Mouse (Mus musculus) MEL (cell line): ENCODE data around the gene Gls2. TPM values are rescaled to one million over a fixed set of nuclear protein-coding genes. Genes with fewer than 3 reads are reported as not detected.

Experiments
- DNase-seq: peaks from one replicate; pipeline ENCODE4 v3.0.0; 2011; ENCODE audit warnings: low read depth, low spot score
- H3K27ac ChIP-seq: 2 replicates; pipeline ENCODE4 v1.5.1; 2012; ENCODE audit warnings: low read depth, mild to moderate bottlenecking, control low read depth, low read length, moderate library complexity; ENCODE audit not compliant: control insufficient read depth
- H3K27me3 ChIP-seq, 2 experiments: fragments of 150-350 bp in 1 of 2; sonication (generic) in 1 of 2; 2 replicates each; pipeline ENCODE4 v1.6.1; 2012; ENCODE audit warnings: low read length in 2 of 2, mild to moderate bottlenecking in 2 of 2, improper control_type of control experiment in 1 of 2, moderate library complexity in 1 of 2; ENCODE audit not compliant: insufficient read depth in 2 of 2, control insufficient read depth in 1 of 2
- H3K36me3 ChIP-seq, 2 experiments: 2 replicates each; pipeline ENCODE4 v1.6.1; 2012 to 2014; ENCODE audit warnings: low read length in 2 of 2, improper control_type of control experiment in 1 of 2, inconsistent platforms in 1 of 2, mild to moderate bottlenecking in 1 of 2; ENCODE audit not compliant: insufficient read depth in 2 of 2, control insufficient read depth in 1 of 2
- H3K4me1 ChIP-seq, 2 experiments: fragments of 150-350 bp in 1 of 2; sonication (generic) in 1 of 2; 2 replicates each; pipeline ENCODE4 v1.6.1; 2012; ENCODE audit warnings: low read length in 2 of 2, improper control_type of control experiment in 1 of 2, mild to moderate bottlenecking in 1 of 2; ENCODE audit not compliant: insufficient read depth in 2 of 2, control insufficient read depth in 1 of 2
- H3K4me3 ChIP-seq, 2 experiments: fragments of 150-350 bp in 1 of 2; sonication (generic) in 1 of 2; 2 replicates each; pipeline ENCODE4 v1.5.1; 2012; ENCODE audit warnings: low read depth in 2 of 2, low read length in 2 of 2, mild to moderate bottlenecking in 2 of 2, moderate library complexity in 2 of 2, control low read depth in 1 of 2, improper control_type of control experiment in 1 of 2; ENCODE audit not compliant: control insufficient read depth in 1 of 2, insufficient read depth in 1 of 2
- H3K79me2 ChIP-seq: 2 replicates; pipeline ENCODE4 v1.6.1; 2012; ENCODE audit warnings: mild to moderate bottlenecking, low read length, moderate library complexity; ENCODE audit not compliant: control insufficient read depth, poor library complexity, insufficient read depth
- H3K9ac ChIP-seq: 2 replicates; pipeline ENCODE4 v1.6.1; 2012; ENCODE audit warnings: low read depth, mild to moderate bottlenecking, control low read depth, low read length, moderate library complexity; ENCODE audit not compliant: control insufficient read depth, poor library complexity, severe bottlenecking
- H3K9me3 ChIP-seq: fragments of 150-350 bp; sonication (generic); replicated peaks from 2 replicates; pipeline ENCODE4 v1.6.1; 2012; ENCODE audit warnings: mild to moderate bottlenecking, low read length, improper control_type of control experiment, moderate library complexity; ENCODE audit not compliant: insufficient read depth
- BHLHE40 ChIP-seq: IDR thresholded peaks from 2 replicates; pipeline ENCODE4 v1.6.1; 2012; ENCODE audit warnings: low read depth, mild to moderate bottlenecking, inconsistent platforms, low read length, improper control_type of control experiment, borderline replicate concordance
- CHD1 ChIP-seq: IDR thresholded peaks from 2 replicates; pipeline ENCODE4 v1.6.1; 2012; ENCODE audit warnings: low read depth, mild to moderate bottlenecking, inconsistent platforms, low read length, improper control_type of control experiment
- CHD2 ChIP-seq: IDR thresholded peaks from 2 replicates; pipeline ENCODE4 v1.6.1; 2011; ENCODE audit warnings: low read length, improper control_type of control experiment
- CTCF ChIP-seq, 3 experiments: IDR thresholded peaks in 2 of 3; conservative IDR thresholded peaks in 1 of 3; 2 replicates each; pipeline ENCODE4 v1.5.1; 2011 to 2012; ENCODE audit warnings: low read length in 3 of 3, low read depth in 2 of 3, mild to moderate bottlenecking in 2 of 3, improper control_type of control experiment in 1 of 3, inconsistent platforms in 1 of 3, mixed read lengths in 1 of 3, moderate library complexity in 1 of 3; ENCODE audit not compliant: control insufficient read depth in 1 of 3, insufficient read depth in 1 of 3, poor library complexity in 1 of 3, severe bottlenecking in 1 of 3
- E2F4 ChIP-seq: IDR thresholded peaks from 2 replicates; pipeline ENCODE4 v1.6.1; 2011; ENCODE audit warnings: low read depth, low read length, improper control_type of control experiment, borderline replicate concordance
- ELF1 ChIP-seq: IDR thresholded peaks from 2 replicates; pipeline ENCODE4 v1.6.1; 2014; ENCODE audit warnings: low read depth, mild to moderate bottlenecking, inconsistent platforms, low read length, improper control_type of control experiment, moderate library complexity
- EP300 ChIP-seq, 2 experiments: IDR thresholded peaks; 2 replicates each; pipeline ENCODE4 v1.6.1; 2011; ENCODE audit warnings: improper control_type of control experiment in 2 of 2, low read length in 2 of 2, low read depth in 1 of 2, mild to moderate bottlenecking in 1 of 2
- GABPA ChIP-seq: IDR thresholded peaks from 2 replicates; pipeline ENCODE4 v1.6.1; 2012; ENCODE audit warnings: low read depth, mild to moderate bottlenecking, inconsistent platforms, low read length, improper control_type of control experiment, moderate library complexity
- GATA1 ChIP-seq: IDR thresholded peaks from 2 replicates; pipeline ENCODE4 v1.6.1; 2011; ENCODE audit warnings: low read depth, low read length, improper control_type of control experiment
- HCFC1 ChIP-seq: IDR thresholded peaks from 2 replicates; pipeline ENCODE4 v1.6.1; 2012; ENCODE audit warnings: low read depth, mild to moderate bottlenecking, inconsistent platforms, low read length, improper control_type of control experiment, moderate library complexity
- JUND ChIP-seq: IDR thresholded peaks from 2 replicates; pipeline ENCODE4 v1.6.1; 2011; ENCODE audit warnings: low read depth, mild to moderate bottlenecking, improper control_type of control experiment, low read length
- KAT2A ChIP-seq: conservative IDR thresholded peaks from 2 replicates; pipeline ENCODE4 v1.6.1; 2012; ENCODE audit warnings: low read depth, low read length, improper control_type of control experiment, inconsistent platforms
- MAFK ChIP-seq: IDR thresholded peaks from 2 replicates; pipeline ENCODE4 v1.6.1; 2011; ENCODE audit warnings: low read depth, mild to moderate bottlenecking, low read length, improper control_type of control experiment, borderline replicate concordance
- MAX ChIP-seq: IDR thresholded peaks from 2 replicates; pipeline ENCODE4 v1.6.1; 2011; ENCODE audit warnings: low read length, improper control_type of control experiment
- MAZ ChIP-seq: IDR thresholded peaks from 2 replicates; pipeline ENCODE4 v1.6.1; 2012; ENCODE audit warnings: low read depth, mild to moderate bottlenecking, inconsistent platforms, low read length, improper control_type of control experiment
- MEF2A ChIP-seq: IDR thresholded peaks from 2 replicates; pipeline ENCODE4 v1.6.1; 2014; ENCODE audit warnings: low read depth, mild to moderate bottlenecking, inconsistent platforms, low read length, improper control_type of control experiment; ENCODE audit not compliant: poor library complexity, insufficient replicate concordance, severe bottlenecking; ENCODE audit errors: extremely low read depth
- MXI1 ChIP-seq: IDR thresholded peaks from 2 replicates; pipeline ENCODE4 v1.6.1; 2011; ENCODE audit warnings: mild to moderate bottlenecking, low read depth, low read length, improper control_type of control experiment
- MYB ChIP-seq: IDR thresholded peaks from 2 replicates; pipeline ENCODE4 v1.6.1; 2011; ENCODE audit warnings: mild to moderate bottlenecking, low read depth, low read length, improper control_type of control experiment
- MYC ChIP-seq: IDR thresholded peaks from 2 replicates; pipeline ENCODE4 v1.6.1; 2011; ENCODE audit warnings: low read depth, mild to moderate bottlenecking, low read length, improper control_type of control experiment, moderate library complexity
- NELFE ChIP-seq: IDR thresholded peaks from 2 replicates; pipeline ENCODE4 v1.6.1; 2011; ENCODE audit warnings: low read depth, low read length, improper control_type of control experiment
- NRF1 ChIP-seq: IDR thresholded peaks from 2 replicates; pipeline ENCODE4 v1.6.1; 2014; ENCODE audit warnings: low read depth, mild to moderate bottlenecking, inconsistent platforms, low read length, improper control_type of control experiment, moderate library complexity; ENCODE audit not compliant: poor library complexity, insufficient read depth, severe bottlenecking
- POLR2A ChIP-seq, 2 experiments: IDR thresholded peaks; 2 replicates each; pipeline ENCODE4 v1.6.1; 2011 to 2012; ENCODE audit warnings: low read length in 2 of 2, mild to moderate bottlenecking in 2 of 2, control low read depth in 1 of 2, improper control_type of control experiment in 1 of 2, low read depth in 1 of 2, moderate library complexity in 1 of 2; ENCODE audit not compliant: control insufficient read depth in 1 of 2, insufficient read depth in 1 of 2, poor library complexity in 1 of 2
- POLR2AphosphoS2 ChIP-seq: IDR thresholded peaks from 2 replicates; pipeline ENCODE4 v1.6.1; 2011; ENCODE audit warnings: low read length, improper control_type of control experiment
- POLR2AphosphoS5 ChIP-seq: IDR thresholded peaks from 2 replicates; pipeline ENCODE4 v1.6.1; 2012; ENCODE audit warnings: low read depth, borderline replicate concordance, mild to moderate bottlenecking, inconsistent platforms, low read length, moderate library complexity, mixed read lengths
- RAD21 ChIP-seq: IDR thresholded peaks from 2 replicates; pipeline ENCODE4 v1.6.1; 2011; ENCODE audit warnings: mild to moderate bottlenecking, low read depth, low read length, improper control_type of control experiment
- RCOR1 ChIP-seq: IDR thresholded peaks from 2 replicates; pipeline ENCODE4 v1.6.1; 2012; ENCODE audit warnings: low read depth, mild to moderate bottlenecking, inconsistent platforms, low read length, improper control_type of control experiment
- SIN3A ChIP-seq: IDR thresholded peaks from 2 replicates; pipeline ENCODE4 v1.6.1; 2012; ENCODE audit warnings: low read length, improper control_type of control experiment, inconsistent platforms
- SMC3 ChIP-seq: IDR thresholded peaks from 2 replicates; pipeline ENCODE4 v1.6.1; 2011; ENCODE audit warnings: low read depth, low read length, improper control_type of control experiment
- TBP ChIP-seq: IDR thresholded peaks from 2 replicates; pipeline ENCODE4 v1.8.0; 2011; ENCODE audit warnings: low read depth, low read length, improper control_type of control experiment
- UBTF ChIP-seq: IDR thresholded peaks from 2 replicates; pipeline ENCODE4 v1.6.1; 2012; ENCODE audit warnings: low read depth, mild to moderate bottlenecking, inconsistent platforms, low read length, improper control_type of control experiment, moderate library complexity, borderline replicate concordance; ENCODE audit not compliant: insufficient read depth
- USF1 ChIP-seq: IDR thresholded peaks from 2 replicates; pipeline ENCODE4 v1.6.1; 2014; ENCODE audit warnings: low read depth, mild to moderate bottlenecking, inconsistent platforms, low read length, improper control_type of control experiment, moderate library complexity
- USF2 ChIP-seq, 2 experiments: IDR thresholded peaks; 2 replicates each; pipeline ENCODE4 v1.6.1; 2011 to 2012; ENCODE audit warnings: improper control_type of control experiment in 2 of 2, low read length in 2 of 2, borderline replicate concordance in 1 of 2, inconsistent platforms in 1 of 2, low read depth in 1 of 2, mild to moderate bottlenecking in 1 of 2; ENCODE audit not compliant: insufficient read depth in 1 of 2
- ZC3H11A ChIP-seq: IDR thresholded peaks from 2 replicates; pipeline ENCODE4 v1.6.1; 2012; ENCODE audit warnings: low read depth, mild to moderate bottlenecking, inconsistent platforms, low read length, improper control_type of control experiment
- ZKSCAN1 ChIP-seq: IDR thresholded peaks from 2 replicates; pipeline ENCODE4 v1.6.1; 2012; ENCODE audit warnings: low read depth, mild to moderate bottlenecking, inconsistent platforms, low read length, improper control_type of control experiment, moderate library complexity
- ZMIZ1 ChIP-seq: IDR thresholded peaks from 2 replicates; pipeline ENCODE4 v1.6.1; 2012; ENCODE audit warnings: low read depth, mild to moderate bottlenecking, inconsistent platforms, low read length, improper control_type of control experiment, moderate library complexity
- ZNF384 ChIP-seq: IDR thresholded peaks from 2 replicates; pipeline ENCODE4 v1.6.1; 2012; ENCODE audit warnings: low read depth, mild to moderate bottlenecking, inconsistent platforms, low read length, improper control_type of control experiment
- polyA plus RNA-seq, 2 experiments: library from polyadenylated mRNA; stranded (reverse) in 1 of 2; unstranded in 1 of 2; fragments of >175 nt in 1 of 2; fragments of >200 nt in 1 of 2; gene quantifications; 2 replicates each; pipeline versions ENCODE4 v1.2.1 to v1.2.4; 2012; ENCODE audit warnings: low replicate concordance in 2 of 2, low read depth in 1 of 2; ENCODE audit not compliant: insufficient read length in 2 of 2, insufficient read depth in 1 of 2, missing spikeins in 1 of 2
- total RNA-seq: library from RNA; depleted of rRNA; stranded (reverse); fragments of 300-350 nt; gene quantifications from 2 replicates; pipeline ENCODE4 v1.2.3, GENCODE M21; 2012

The Gls2 gene
- total and polyA plus RNA-seq, 3 experiments, result 11.8 to 17.8 TPM; not detected in 1

DNA sequence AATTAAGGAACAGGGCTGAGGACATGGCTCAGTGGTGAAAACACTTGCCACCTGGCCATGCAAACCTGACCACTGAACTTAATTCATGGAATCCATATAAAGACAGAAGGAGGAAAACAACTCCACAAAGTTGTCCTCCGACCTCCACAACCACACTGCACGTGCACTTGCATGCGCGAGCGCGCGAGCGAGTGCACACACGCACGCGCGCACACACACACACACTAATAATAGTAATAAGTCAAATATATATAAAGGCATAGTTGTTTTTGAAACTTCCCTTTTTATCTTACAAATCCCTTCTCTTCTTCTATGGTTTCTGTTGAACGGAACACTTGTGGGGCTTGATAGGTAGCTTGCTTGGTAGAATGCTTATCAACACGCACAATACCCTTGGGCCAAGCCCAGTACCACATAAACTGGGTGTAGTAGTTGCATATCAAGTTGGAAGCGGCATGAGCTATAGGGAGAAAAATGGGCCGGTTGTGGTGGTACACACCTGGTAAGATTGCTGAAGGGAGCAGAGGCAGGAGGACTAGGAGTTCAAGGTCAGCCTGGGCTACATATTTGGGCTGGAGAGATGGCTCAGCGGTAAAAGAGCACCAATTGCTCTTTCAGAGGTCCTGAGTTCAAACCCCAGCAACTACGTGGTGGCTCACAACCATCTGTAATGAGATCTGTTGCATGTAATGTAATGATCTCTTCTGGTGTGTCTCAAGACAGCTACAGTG, 24.3 kb downstream of the Gls2 start:
- Histone ChIP-seq H3K9ac (peak overlapping the region; percentile 63), H3K9me3 (no peaks in the 10 kb centered on the region), H3K79me2 (no peaks in the 10 kb centered on the region), H3K36me3 (peaks cover 0 to 10% of the 10 kb centered on the region in 2 experiments; a peak in 2 of 4 replicates), H3K27me3 (no peaks in the 10 kb centered on the region), H3K4me3 (peak overlapping the region; percentile 45 to 61), H3K4me1 (peaks cover 4 to 18% of the 10 kb centered on the region in 2 experiments), H3K27ac (peak overlapping the region; percentile 87)
- DNase-seq, result peak; percentile 87
- TF ChIP-seq ZC3H11A (no peak), ZMIZ1 (no peak), POLR2AphosphoS5 (no peak), ELF1 (no peak), MAX (peak; percentile 74), CTCF (IDR thresholded peaks at IDR 0.05 in 2 of 3, conservative IDR thresholded peaks at IDR 0.05 in 1 of 3; ENCODE audit: control insufficient read depth in 1 of 3, insufficient read depth in 1 of 3, low read depth in 2 of 3, low read length in 3 of 3, poor library complexity in 1 of 3, severe bottlenecking in 1 of 3) (no peak), SMC3 (no peak), JUND (no peak), MXI1 (peak; percentile 76), USF1 (no peak), EP300 (IDR thresholded peaks at IDR 0.05; ENCODE audit: low read depth in 1 of 2, low read length in 2 of 2) (peak; percentile 90 to 94), RCOR1 (peak; percentile 89), MAZ (no peak), ZNF384 (no peak), SIN3A (peak; percentile 35), MAFK (no peak), POLR2A (IDR thresholded peaks at IDR 0.05; ENCODE audit: control insufficient read depth in 1 of 2, insufficient read depth in 1 of 2, low read depth in 1 of 2, low read length in 2 of 2, poor library complexity in 1 of 2) (no peak), GATA1 (peak; percentile 75), RAD21 (no peak), KAT2A (no peak), BHLHE40 (peak; percentile 93), TBP (peak; percentile 97), UBTF (peak; percentile 83; the same call in 1 of the 2 replicates), CHD2 (no peak), USF2 (IDR thresholded peaks at IDR 0.05; ENCODE audit: borderline replicate concordance in 1 of 2, insufficient read depth in 1 of 2, low read depth in 1 of 2, low read length in 2 of 2) (no peak), E2F4 (no peak), ZKSCAN1 (no peak), GABPA (no peak), NRF1 (peak; percentile 65), HCFC1 (no peak), MEF2A (no peak), NELFE (no peak), CHD1 (no peak), MYB (peak; percentile 92), POLR2AphosphoS2 (no peak), MYC (peak; percentile 81)
